ENCODE assay signal across 10 mouse cellular contexts in genomic region chr4:138455956-138456341, GRCm38 (mm10). TPM values are rescaled to one million over a fixed set of nuclear protein-coding genes. Genes with fewer than 3 reads are reported as not detected.
DNase-seq lines count a peak whose midpoint lies in the region; ATAC-seq lines count a peak whose summit lies in the region.
"Had no signal": no experiment of that assay in that cellular context is flagged by ENCODE, and none has a peak within 500 bp of the region (broad histone marks: within the 10 kb centered on the region; RNA-seq: fewer than 3 reads in every experiment).

No protein-coding gene starts in this region.

- H3K27me3 ChIP-seq in heart, embryonic 12.5 days (replicated peaks) = peaks cover 82% of the 10 kb centered on the region
- H3K27me3 ChIP-seq in heart, embryonic 13.5 days (replicated peaks) = peaks cover 92% of the 10 kb centered on the region
- H3K27me3 ChIP-seq: Patski had no signal

- no peak for DNase-seq in heart, postnatal 4 days
- peak; percentile 37 for DNase-seq in brain, adult 2 months (ENCODE audit: low read depth, low spot score)
- DNase-seq in kidney, postnatal 10 days = peak; percentile 66
- DNase-seq in thymus, postnatal 4 days = peak; percentile 47
- no peak for DNase-seq in gastrocnemius, postnatal 36 days

- peak overlapping the region; percentile 93 for H3K4me2 ChIP-seq in heart, embryonic 12.5 days
- peak overlapping the region; percentile 95 for H3K4me2 ChIP-seq in heart, embryonic 13.5 days

- H3K9ac ChIP-seq in heart, embryonic 12.5 days = peak overlapping the region; percentile 77
- H3K9ac ChIP-seq in heart, embryonic 13.5 days = peak overlapping the region; percentile 85

- no peak overlapping the region for H3K27ac ChIP-seq in heart, embryonic 12.5 days (ENCODE audit: poor library complexity, severe bottlenecking)
- H3K27ac ChIP-seq in heart, embryonic 13.5 days (replicated peaks) = no peak overlapping the region
- H3K27ac ChIP-seq: macrophage had no signal

- H3K4me3 ChIP-seq in heart, embryonic 12.5 days = peak overlapping the region; percentile 76
- peak overlapping the region; percentile 74 for H3K4me3 ChIP-seq in heart, embryonic 13.5 days

- WGBS in heart, embryonic 12.5 days = under 1% methylated on average over 17 of the region's 17 CpGs
- WGBS in heart, embryonic 13.5 days = 3% methylated on average over 17 of the region's 17 CpGs

- peaks cover 18% of the 10 kb centered on the region for H3K4me1 ChIP-seq in heart, embryonic 12.5 days (replicated peaks)
- peaks cover 25% of the 10 kb centered on the region for H3K4me1 ChIP-seq in heart, embryonic 13.5 days

- no peaks in the 10 kb centered on the region for H3K36me3 ChIP-seq in heart, embryonic 12.5 days
- no peaks in the 10 kb centered on the region for H3K36me3 ChIP-seq in heart, embryonic 13.5 days

- intact Hi-C loops in gastrocnemius, postnatal 36 days (cut with DNase I) = no loop called here

- ATAC-seq in heart, embryonic 12.5 days (ENCODE audit: insufficient number of reproducible peaks, low FRiP score) = no peak
- ATAC-seq in heart, embryonic 13.5 days (ENCODE audit: extremely low read depth, insufficient number of reproducible peaks, low FRiP score, low TSS enrichment) = no peak
- peak; percentile 33; the same call in 1 of the 2 replicates for ATAC-seq in megakaryocyte progenitor cell, adult 5-6 weeks (replicated peaks; ENCODE audit: poor library complexity)
- ATAC-seq: Patski had no signal

- H3K9me3 ChIP-seq in heart, embryonic 12.5 days (replicated peaks) = no peaks in the 10 kb centered on the region
- H3K9me3 ChIP-seq in heart, embryonic 13.5 days = no peaks in the 10 kb centered on the region

RNA-seq across cellular contexts. Expression of gene Camk2n1, which starts 1.8 kb away (rescaled TPM):
- 1.1 and 1.4 TPM in 2 replicates for polyA plus RNA-seq in heart, embryonic 12.5 days (2016; fragmentation: Nextera tagmentation; extraction: Ambion mirVana)
- total RNA-seq in heart, postnatal 4 days (2021) = 1 to 10 TPM; 6.8 to 8.0 TPM
- 1.0 and 1.1 TPM in 2 replicates for polyA plus RNA-seq in heart, embryonic 13.5 days (2015; fragmentation: Nextera tagmentation; extraction: Ambion mirVana)
- 0.02 TPM in 1 of 2 replicates, not detected in the other for total RNA-seq in megakaryocyte progenitor cell, adult 5-6 weeks (2015)
- total RNA-seq in megakaryocyte progenitor cell, adult 5-6 weeks (2017) = 0.03 TPM in 1 of 2 replicates, not detected in the other
- 1 to 10 TPM; 3.4 to 3.9 TPM for total RNA-seq in gastrocnemius, postnatal 36 days (2021)
- polyA plus RNA-seq: macrophage had no signal

RNA-seq across cellular contexts. Expression of gene Mul1, which starts 21.5 kb away (rescaled TPM):
- 18.6 and 21.5 TPM in 2 replicates for polyA plus RNA-seq in heart, embryonic 12.5 days (2016; fragmentation: Nextera tagmentation; extraction: Ambion mirVana)
- total RNA-seq in heart, postnatal 4 days (2021) = 10 to 100 TPM; 55.2 to 62.7 TPM
- polyA plus RNA-seq in heart, embryonic 13.5 days (2015; fragmentation: Nextera tagmentation; extraction: Ambion mirVana) = 21.3 and 22.8 TPM in 2 replicates
- 4.5 and 6.1 TPM in 2 replicates for total RNA-seq in megakaryocyte progenitor cell, adult 5-6 weeks (2015)
- total RNA-seq in megakaryocyte progenitor cell, adult 5-6 weeks (2017) = 4.7 and 6.4 TPM in 2 replicates
- total RNA-seq in gastrocnemius, postnatal 36 days (2021) = 10 to 100 TPM; 34.1 to 34.9 TPM

RNA-seq across cellular contexts. Expression of gene Fam43b, which starts 59.6 kb away (rescaled TPM):
- 0.06 TPM in 1 of 2 replicates, not detected in the other for polyA plus RNA-seq in heart, embryonic 12.5 days (2016; fragmentation: Nextera tagmentation; extraction: Ambion mirVana)
- total RNA-seq in heart, postnatal 4 days (2021) = not detected
- not detected in 2 replicates for polyA plus RNA-seq in heart, embryonic 13.5 days (2015; fragmentation: Nextera tagmentation; extraction: Ambion mirVana)
- not detected in 2 replicates for total RNA-seq in megakaryocyte progenitor cell, adult 5-6 weeks (2015)
- total RNA-seq in megakaryocyte progenitor cell, adult 5-6 weeks (2017) = not detected in 2 replicates
- not detected for total RNA-seq in gastrocnemius, postnatal 36 days (2021)
- polyA plus RNA-seq: macrophage, Patski had no signal

Comparison
In these comparisons a context has a peak if more than half of its experiments do, and no peak if none do; other contexts are left out.
1. DNase-seq: peak in brain, adult 2 months (single experiment), kidney, postnatal 10 days (single experiment) and thymus, postnatal 4 days (single experiment); none in heart, postnatal 4 days (single experiment) and gastrocnemius, postnatal 36 days (0 of 2).
2. RNA of gene Camk2n1, which starts 1.8 kb away (total RNA-seq): 6.8 to 8.0 TPM in heart, postnatal 4 days and 3.4 to 3.9 TPM in gastrocnemius, postnatal 36 days; 0.02 to 0.03 TPM in megakaryocyte progenitor cell, adult 5-6 weeks; every median in the first group is over 4 times any median in the second.
3. RNA of gene Mul1, which starts 21.5 kb away (total RNA-seq): 55.2 to 62.7 TPM in heart, postnatal 4 days and 34.1 to 34.9 TPM in gastrocnemius, postnatal 36 days; 4.5 to 6.4 TPM in megakaryocyte progenitor cell, adult 5-6 weeks; every median in the first group is over 4 times any median in the second.